In the genomic region with DNA sequence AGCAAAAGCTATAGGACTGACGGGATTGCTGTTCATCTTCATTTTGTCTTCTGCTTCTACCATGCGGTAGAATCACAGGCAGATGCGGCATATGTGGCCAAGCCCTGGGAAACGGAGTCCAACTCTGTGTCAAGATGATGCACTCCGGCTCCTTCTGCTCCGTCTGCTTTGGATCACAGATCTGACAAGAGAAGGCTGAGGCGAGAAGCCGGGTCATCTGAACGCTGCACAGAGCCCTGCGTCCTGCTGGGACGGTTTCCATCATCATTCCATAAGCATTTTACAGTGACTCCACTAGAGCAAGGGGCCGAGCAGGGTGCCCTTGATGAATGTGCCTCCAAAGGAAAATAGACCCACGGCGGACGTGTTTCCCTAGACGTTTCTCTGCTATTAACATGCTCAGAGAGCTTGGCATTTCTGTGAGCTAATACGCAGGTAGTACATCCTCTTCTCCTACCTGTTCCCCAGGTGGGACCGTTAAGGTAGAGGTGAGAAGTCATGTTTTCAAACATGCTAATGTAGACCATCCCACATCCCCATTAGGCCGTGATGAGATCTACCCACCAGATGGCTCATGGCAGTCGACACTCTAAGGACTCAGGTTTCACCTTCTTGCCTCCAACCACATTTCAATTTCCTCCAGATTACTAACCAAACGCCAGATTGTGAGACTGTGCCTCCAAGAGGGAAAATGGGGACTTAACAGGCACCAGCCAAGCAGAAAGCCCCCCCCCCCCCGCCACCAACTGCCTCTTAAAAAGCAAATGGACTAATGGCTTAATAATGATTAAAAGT, we compare ENCODE assay signal across 14 mouse cellular contexts.
DNase-seq lines count a peak whose midpoint lies in the region; ATAC-seq and TF ChIP-seq lines count a peak whose summit lies in the region.
"Had no signal": no experiment of that assay in that cellular context is flagged by ENCODE, and none has a peak within 500 bp of the region (broad histone marks: within the 10 kb centered on the region; RNA-seq: fewer than 3 reads in every experiment).

No protein-coding gene starts in this region.

- peak; percentile 50 to 60 for DNase-seq in cerebellum, postnatal 14 days
- no peak for DNase-seq in cerebellum, adult 11 months
- DNase-seq in kidney, adult 8-10 months, result no peak
- peak; percentile 17 for DNase-seq in lung, postnatal 0 days (ENCODE audit: low spot score)
- no peak for DNase-seq in lung, adult 2 months
- peak; percentile 34 for DNase-seq in mesoderm, embryonic 11.5 days (ENCODE audit: low read depth, low spot score)
- no peak for DNase-seq in thymus, postnatal 0 days (ENCODE audit: low spot score)
- DNase-seq: embryo, embryonic 11 days; gastrocnemius, postnatal 25 days had no signal

- H3K4me1 ChIP-seq in kidney, embryonic 15.5 days, result no peaks in the 10 kb centered on the region
- H3K4me1 ChIP-seq in lung, postnatal 0 days (ENCODE audit: insufficient read depth, low read depth, low read length), result no peaks in the 10 kb centered on the region
- no peaks in the 10 kb centered on the region for H3K4me1 ChIP-seq in lung, adult 2 months (ENCODE audit: control insufficient read depth, insufficient read depth, low read length)
- H3K4me1 ChIP-seq: forebrain, embryonic 13.5 days had no signal

- peak; percentile 36; the same call in 1 of the 2 replicates for ATAC-seq in kidney, embryonic 15.5 days (replicated peaks; ENCODE audit: low FRiP score)
- ATAC-seq in lung, postnatal 0 days, result no peak
- ATAC-seq: forebrain, embryonic 13.5 days had no signal

- no peak for TF ChIP-seq EP300 in lung, postnatal 0 days (IDR thresholded peaks at IDR 0.05)

- no peaks in the 10 kb centered on the region for H3K27me3 ChIP-seq in kidney, embryonic 15.5 days
- no peaks in the 10 kb centered on the region for H3K27me3 ChIP-seq in lung, postnatal 0 days (replicated peaks; ENCODE audit: insufficient read depth, low read length)
- H3K27me3 ChIP-seq: forebrain, embryonic 13.5 days had no signal

- 64% methylated on average over 22 of the region's 22 CpGs for WGBS in kidney, embryonic 15.5 days
- WGBS in lung, postnatal 0 days, result 66% methylated on average over 22 of the region's 22 CpGs
- 70% methylated on average over 22 of the region's 22 CpGs for WGBS in lung, adult 2 months

- H3K9me3 ChIP-seq in kidney, embryonic 15.5 days (replicated peaks), result no peaks in the 10 kb centered on the region
- H3K9me3 ChIP-seq in lung, postnatal 0 days (ENCODE audit: low read length), result no peaks in the 10 kb centered on the region
- H3K9me3 ChIP-seq: forebrain, embryonic 13.5 days; G1E; hindbrain, embryonic 10.5 days had no signal

- no peak overlapping the region for H3K9ac ChIP-seq in kidney, embryonic 15.5 days
- no peak overlapping the region for H3K9ac ChIP-seq in lung, postnatal 0 days (replicated peaks; ENCODE audit: low read depth)
- H3K9ac ChIP-seq: forebrain, embryonic 13.5 days; liver, embryonic 14.5 days had no signal

- H3K36me3 ChIP-seq in kidney, embryonic 15.5 days, result no peaks in the 10 kb centered on the region
- H3K36me3 ChIP-seq in lung, postnatal 0 days (ENCODE audit: insufficient read depth, low read length), result no peaks in the 10 kb centered on the region
- H3K36me3 ChIP-seq: G1E; hindbrain, embryonic 10.5 days had no signal

- TF ChIP-seq POLR2A in lung, adult 2 months (IDR thresholded peaks at IDR 0.05; ENCODE audit: borderline replicate concordance, extremely low read depth, low read depth, low read length), result no peak

- no peak overlapping the region for H3K27ac ChIP-seq in kidney, embryonic 15.5 days
- H3K27ac ChIP-seq in lung, postnatal 0 days (ENCODE audit: low read length), result no peak overlapping the region
- H3K27ac ChIP-seq: forebrain, embryonic 13.5 days; hindbrain, embryonic 10.5 days; liver, embryonic 14.5 days had no signal

- H3K4me3 ChIP-seq in kidney, embryonic 15.5 days (replicated peaks), result no peak overlapping the region
- H3K4me3 ChIP-seq in lung, postnatal 0 days (ENCODE audit: low read depth, low read length), result no peak overlapping the region
- H3K4me3 ChIP-seq in lung, adult 2 months (replicated peaks; ENCODE audit: extremely low read depth, low read depth, low read length), result no peak overlapping the region
- H3K4me3 ChIP-seq: forebrain, embryonic 13.5 days; hindbrain, embryonic 10.5 days had no signal

- H3K4me2 ChIP-seq in kidney, embryonic 15.5 days, result no peak overlapping the region
- no peak overlapping the region for H3K4me2 ChIP-seq in lung, postnatal 0 days (replicated peaks; ENCODE audit: low read depth, low read length)
- H3K4me2 ChIP-seq: forebrain, embryonic 13.5 days had no signal

- no peak for TF ChIP-seq CTCF in lung, postnatal 0 days (IDR thresholded peaks at IDR 0.05)
- TF ChIP-seq CTCF in lung, adult 2 months (IDR thresholded peaks at IDR 0.05; ENCODE audit: insufficient read depth, low read length), result no peak

Comparison
In these comparisons a context has a peak if more than half of its experiments do, and no peak if none do; other contexts are left out.
1. DNase-seq: peak in cerebellum, postnatal 14 days (2 of 2), lung, postnatal 0 days (single experiment) and mesoderm, embryonic 11.5 days (single experiment); none in cerebellum, adult 11 months (single experiment), kidney, adult 8-10 months (0 of 2), lung, adult 2 months (single experiment) and thymus, postnatal 0 days (single experiment).